Mouse (Mus musculus) heart, embryonic 12.5 days (tissue): Measurements from ENCODE around the gene Gpnmb. TPM values are rescaled to one million over a fixed set of nuclear protein-coding genes. Genes with fewer than 3 reads are reported as not detected.

Experiments used
- ATAC-seq: fragments of 200-750 bp; cut with Nextera tagmentation; 2 replicates; pipeline ENCODE4 v1.8.0; 2017; ENCODE audit warnings: moderate TSS enrichment, moderate library complexity; ENCODE audit not compliant: insufficient number of reproducible peaks, low FRiP score
- H3K27ac ChIP-seq: fragments of 300-500 bp; sonication (generic); 2 replicates; pipeline ENCODE4 v1.5.1; 2016; ENCODE audit warnings: mild to moderate bottlenecking, moderate library complexity; ENCODE audit not compliant: poor library complexity, severe bottlenecking
- H3K27me3 ChIP-seq: fragments of 300-500 bp; sonication (generic); replicated peaks from 2 replicates; pipeline ENCODE4 v1.6.1; 2016; ENCODE audit warnings: mild to moderate bottlenecking, moderate library complexity
- H3K36me3 ChIP-seq: fragments of 300-500 bp; sonication (generic); 2 replicates; pipeline ENCODE4 v1.6.1; 2016; ENCODE audit warnings: mild to moderate bottlenecking, moderate library complexity
- H3K4me1 ChIP-seq: fragments of 300-500 bp; sonication (generic); replicated peaks from 2 replicates; pipeline ENCODE4 v1.6.1; 2016; ENCODE audit warnings: mild to moderate bottlenecking
- H3K4me2 ChIP-seq: fragments of 300-500 bp; sonication (generic); 2 replicates; pipeline ENCODE4 v1.6.1; 2016; ENCODE audit warnings: mild to moderate bottlenecking, moderate library complexity
- H3K4me3 ChIP-seq: fragments of 300-500 bp; sonication (generic); 2 replicates; pipeline ENCODE4 v1.5.1; 2016; ENCODE audit warnings: mild to moderate bottlenecking
- H3K9ac ChIP-seq: fragments of 300-500 bp; sonication (generic); 2 replicates; pipeline ENCODE4 v1.6.1; 2016; ENCODE audit warnings: mild to moderate bottlenecking, moderate library complexity
- H3K9me3 ChIP-seq: fragments of 300-500 bp; sonication (generic); replicated peaks from 2 replicates; pipeline ENCODE4 v1.6.1; 2016; ENCODE audit warnings: mild to moderate bottlenecking, moderate library complexity
- WGBS: fragments of 180-500 bp; shearing (Covaris S2); methylation state at CpG from one replicate; pipeline ENCODE4 v1.1.7; 2016; 5-methylcytosine and 5-hydroxymethylcytosine counted together
- polyA plus RNA-seq: library from polyadenylated mRNA; unstranded; fragments of >200 nt; fragmentation: Nextera tagmentation; extraction: Ambion mirVana; gene quantifications from 2 replicates; pipeline ENCODE4 v1.2.1, GENCODE M21; 2016

Gpnmb gene
- polyA plus RNA-seq, 1 experiment from 2014 or later, result 0.49 TPM

- 91% methylated on average over 3 of the region's 3 CpGs for WGBS
- no peaks in the 10 kb centered on the region for H3K27me3 ChIP-seq
- no peak for ATAC-seq
- H3K4me1 ChIP-seq, result peaks cover 9% of the 10 kb centered on the region
- H3K36me3 ChIP-seq, result peaks cover 35% of the 10 kb centered on the region
- no peak overlapping the region for H3K4me3 ChIP-seq
- H3K27ac ChIP-seq, result no peak overlapping the region
- 0 out of 2 replicates have a peak, but pooled peaks cover 4% of the 10 kb centered on the region for H3K9me3 ChIP-seq
- no peak overlapping the region for H3K9ac ChIP-seq
- no peak overlapping the region for H3K4me2 ChIP-seq
Measured at GRCm38 (mm10) chr6:49120370-49120769, 84.0 kb downstream of the Gpnmb start.

Other genes starting within 250 kb of the Gpnmb start
- 80.3 and 81.7 TPM in 2 replicates for gene Tmem176a, start 195.6 kb upstream of the Gpnmb start, polyA plus RNA-seq
- gene Tmem176b, start 195.1 kb upstream of the Gpnmb start, polyA plus RNA-seq, result 226 and 236 TPM in 2 replicates
- gene Aoc1, start 163.7 kb upstream of the Gpnmb start, polyA plus RNA-seq, result not detected in 2 replicates
- 0.10 TPM in 1 of 2 replicates, not detected in the other for gene 1600015I10Rik, start 106.7 kb upstream of the Gpnmb start, polyA plus RNA-seq
- not detected in 2 replicates for gene Doxl2, start 61.6 kb upstream of the Gpnmb start, polyA plus RNA-seq
- gene Svs1, start 49.7 kb upstream of the Gpnmb start, polyA plus RNA-seq, result not detected in 2 replicates
- gene Malsu1, start 37.2 kb downstream of the Gpnmb start, polyA plus RNA-seq, result 59.5 and 67.0 TPM in 2 replicates
- gene Igf2bp3, start 178.4 kb downstream of the Gpnmb start, polyA plus RNA-seq, result 68.6 and 69.2 TPM in 2 replicates
- 72.2 and 72.5 TPM in 2 replicates for gene Tra2a, start 227.5 kb downstream of the Gpnmb start, polyA plus RNA-seq